ENCODE assay signal across 21 mouse cellular contexts in the genomic region with DNA sequence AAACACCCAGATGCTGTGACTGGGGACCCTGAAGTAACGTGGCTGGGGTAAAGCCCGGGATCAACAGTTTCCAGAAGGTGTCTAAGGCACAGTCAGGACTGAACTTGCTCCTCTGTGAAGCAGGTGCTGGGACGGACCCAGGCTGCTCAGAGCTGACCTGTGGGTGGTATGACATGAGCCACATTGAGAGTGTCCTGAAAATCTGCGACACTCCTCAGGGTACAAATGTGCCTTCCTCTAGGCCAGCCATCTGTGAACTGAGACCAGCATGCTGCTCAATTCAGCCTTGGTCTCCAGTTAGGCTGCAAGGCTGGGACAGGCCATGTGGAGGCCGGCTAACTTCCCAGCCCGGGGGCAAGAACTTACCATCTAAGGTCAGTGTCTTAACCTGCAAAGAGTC.
"Had no signal": no experiment of that assay in that cellular context is flagged by ENCODE, and none has a peak within 500 bp of the region (broad histone marks: within the 10 kb centered on the region; RNA-seq: fewer than 3 reads in every experiment).

No protein-coding gene starts in this region.

- ATAC-seq: liver, embryonic 12.5 days; midbrain, embryonic 13.5 days; midbrain, embryonic 16.5 days had no signal

- H3K4me3 ChIP-seq: left cerebral cortex, adult 2 months; limb, embryonic 12.5 days; limb, embryonic 15.5 days; liver, embryonic 12.5 days; liver, embryonic 15.5 days; lung, embryonic 15.5 days; megakaryocyte, embryonic 14.5 days; midbrain, embryonic 10.5 days; midbrain, embryonic 13.5 days; myocyte; neural tube, embryonic 13.5 days had no signal

- H3K9ac ChIP-seq: limb, embryonic 12.5 days; limb, embryonic 15.5 days; liver, embryonic 12.5 days; liver, embryonic 15.5 days; lung, embryonic 15.5 days; midbrain, embryonic 13.5 days; neural tube, embryonic 13.5 days had no signal

- H3K36me3 ChIP-seq: limb, embryonic 12.5 days; limb, embryonic 15.5 days; liver, embryonic 12.5 days; liver, embryonic 15.5 days; lung, embryonic 15.5 days; midbrain, embryonic 10.5 days; midbrain, embryonic 13.5 days; neural tube, embryonic 13.5 days had no signal

- H3K27ac ChIP-seq: kidney, postnatal 0 days; left cerebral cortex, adult 2 months; limb, embryonic 12.5 days; limb, embryonic 15.5 days; liver, embryonic 12.5 days; liver, embryonic 15.5 days; lung, embryonic 15.5 days; midbrain, embryonic 10.5 days; midbrain, embryonic 13.5 days; neural tube, embryonic 13.5 days had no signal

- H3K4me2 ChIP-seq: limb, embryonic 12.5 days; limb, embryonic 15.5 days; liver, embryonic 12.5 days; liver, embryonic 15.5 days; lung, embryonic 15.5 days; midbrain, embryonic 13.5 days; neural tube, embryonic 13.5 days had no signal

- H3K9me3 ChIP-seq: limb, embryonic 12.5 days; limb, embryonic 15.5 days; liver, embryonic 12.5 days; liver, embryonic 15.5 days; lung, embryonic 15.5 days; megakaryocyte, embryonic 14.5 days; midbrain, embryonic 10.5 days; midbrain, embryonic 13.5 days; neural tube, embryonic 13.5 days had no signal

- DNase-seq: kidney, adult 18-20 months; kidney, adult 9 months; kidney, postnatal 25 days; layer of hippocampus, postnatal 36 days; lung, adult 18-20 months; lung, postnatal 10 days; lung, postnatal 36 days; thymus, postnatal 25 days had no signal
